Mouse (Mus musculus) megakaryocyte, embryonic 14.5 days (primary cell): ENCODE measurements around the gene Cenpi.
"Not testable (repeated sequence)": the region's sequence is repeated elsewhere in the genome, so short reads cannot be mapped to it uniquely, and the experiment has no call there.

Experiments
- FLI1 ChIP-seq: IDR thresholded peaks from 2 replicates; pipeline ENCODE4 v1.6.1; 2012; ENCODE audit warnings: low read length, inconsistent platforms, mixed read lengths
- GATA1 ChIP-seq: IDR thresholded peaks from 3 replicates; pipeline ENCODE4 v1.6.1; 2012; ENCODE audit warnings: mixed read lengths, low read length, inconsistent platforms, borderline replicate concordance

- not testable (repeated sequence) for TF ChIP-seq GATA1, FLI1
These were observed 3.3 kb downstream of the Cenpi start for GRCm38 (mm10) chrX:134311193-134311592.
